Mouse (Mus musculus) C2C12 (cell line): ENCODE data around the gene Igsf21.

Experiments used
- CEBPB ChIP-seq: IDR thresholded peaks from one replicate; pipeline ENCODE4 v1.6.1; 2011; ENCODE audit warnings: low read depth, mild to moderate bottlenecking, control low read depth, moderate library complexity
- CTCF ChIP-seq: IDR thresholded peaks from one replicate; pipeline ENCODE4 v1.5.1; 2011; ENCODE audit not compliant: control insufficient read depth, insufficient read depth, insufficient read length
- FOSL1 ChIP-seq: IDR thresholded peaks from one replicate; pipeline ENCODE4 v1.8.0; 2011; ENCODE audit warnings: mild to moderate bottlenecking, low read length; ENCODE audit not compliant: poor library complexity, insufficient read depth, severe bottlenecking
- MAX ChIP-seq: IDR thresholded peaks from one replicate; pipeline ENCODE4 v1.6.1; 2011; ENCODE audit warnings: mild to moderate bottlenecking, control low read depth
- MYOD1 ChIP-seq: IDR thresholded peaks from one replicate; pipeline ENCODE4 v1.6.1; 2011; ENCODE audit warnings: low read depth; ENCODE audit not compliant: control insufficient read depth, insufficient read length
- MYOG ChIP-seq: IDR thresholded peaks from one replicate; pipeline ENCODE4 v1.6.1; 2011; ENCODE audit not compliant: control insufficient read depth, insufficient read length; ENCODE audit errors: extremely low read depth
- USF1 ChIP-seq: IDR thresholded peaks from one replicate; pipeline ENCODE4 v1.6.1; 2011; ENCODE audit warnings: low read depth, mild to moderate bottlenecking, control low read depth, moderate library complexity

DNA sequence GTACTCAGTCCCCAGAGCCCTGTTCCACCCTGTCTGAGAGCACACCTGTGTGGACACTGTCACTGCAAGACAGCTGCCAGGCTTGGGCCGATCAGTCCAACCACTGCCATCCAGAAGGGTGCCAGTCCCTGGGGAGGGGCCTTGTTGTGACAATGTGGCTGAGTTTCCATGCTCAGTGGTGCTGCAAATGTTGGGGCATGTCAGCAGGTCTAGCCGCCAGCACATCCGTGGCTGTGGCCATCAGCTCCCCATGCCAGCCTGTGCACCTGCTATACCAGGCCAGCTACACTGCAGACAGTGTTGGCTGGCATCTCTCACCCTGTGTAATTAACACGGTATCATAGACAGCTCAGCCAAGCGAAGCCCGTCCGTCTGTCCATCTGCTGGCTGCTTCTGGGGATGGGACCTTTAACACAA lies 129.3 kb downstream of the Igsf21 start:
- no peak for TF ChIP-seq CTCF
- TF ChIP-seq MAX, result no peak
- TF ChIP-seq USF1, result no peak
- TF ChIP-seq MYOG, result no peak
- no peak for TF ChIP-seq CEBPB
- no peak for TF ChIP-seq MYOD1
- TF ChIP-seq FOSL1, result no peak
